Mouse (Mus musculus): ENCODE data around the gene Mthfd2l.

DNA sequence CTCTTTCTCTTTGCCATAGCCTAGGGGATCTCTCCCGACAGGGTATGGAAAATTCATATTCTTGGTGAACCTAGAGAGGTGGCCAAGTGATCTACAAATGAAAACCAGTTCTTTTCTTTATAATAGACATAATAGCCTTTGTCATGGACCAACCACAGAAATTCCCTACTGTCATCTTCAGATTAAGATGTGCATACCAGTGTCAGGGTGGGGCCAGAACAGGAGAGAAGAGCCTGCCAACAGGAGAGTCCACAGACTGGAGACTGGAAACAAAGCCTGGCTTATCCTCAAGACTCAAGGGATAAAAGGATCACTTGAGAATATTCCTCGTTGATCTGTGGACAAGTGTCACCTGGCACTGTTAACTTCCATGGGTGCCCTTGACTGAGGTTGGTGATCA, 106.8 kb downstream of the Mthfd2l start:
- TF ChIP-seq CTCF (conservative IDR thresholded peaks at IDR 0.05; ENCODE audit: low read length), result no peak
- TF ChIP-seq POU5F1 (IDR thresholded peaks at IDR 0.05; ENCODE audit: borderline replicate concordance, low read length), result no peak
- no peak for TF ChIP-seq NANOG (IDR thresholded peaks at IDR 0.05; ENCODE audit: borderline replicate concordance, low read length)

Measured in E14TG2a.4 (cell line).